Mouse (Mus musculus): ENCODE measurements around the gene Nudt19. TPM values are rescaled to one million over a fixed set of nuclear protein-coding genes. Genes with fewer than 3 reads are reported as not detected.

Gene Nudt19
- polyA plus RNA-seq (2017; shearing (Covaris generic)): 56.6 TPM

GRCm38 (mm10) chr7:35556205-35556603 is at the start of gene Nudt19:
Nudt19 (minus strand) TSS chr7:35556304.

GRCm38 (mm10) chr7:35586055-35586905 is 30.2 kb upstream of the Nudt19 start, which contains the start of gene Ankrd27:
Ankrd27 (plus strand) TSS chr7:35586244.

GRCm38 (mm10) chr7:35585191-35586054 is 29.3 kb upstream of the Nudt19 start, which contains the start of gene Rgs9bp:
Rgs9bp (minus strand) TSS chr7:35585582.

GRCm38 (mm10) chr7:35537562-35537961 is 18.5 kb downstream of the Nudt19 start, which contains the start of gene Tdrd12:
Tdrd12 (minus strand) TSS chr7:35537745.

Other genes with a start within 250 kb of the Nudt19 start
- gene Gpatch1, start 237.9 kb downstream of the Nudt19 start, polyA plus RNA-seq (2017; shearing (Covaris generic)): 21.9 TPM
- gene Rhpn2, start 222.1 kb downstream of the Nudt19 start, polyA plus RNA-seq (2017; shearing (Covaris generic)): 0.12 TPM
- 32.4 TPM for gene Faap24, start 159.5 kb downstream of the Nudt19 start, polyA plus RNA-seq (2017; shearing (Covaris generic))
- 15.5 TPM for gene Cep89, start 159.3 kb downstream of the Nudt19 start, polyA plus RNA-seq (2017; shearing (Covaris generic))
- gene Slc7a9, start 107.5 kb downstream of the Nudt19 start, polyA plus RNA-seq (2017; shearing (Covaris generic)): not detected
- gene Tdrd12, start 18.6 kb downstream of the Nudt19 start, polyA plus RNA-seq (2017; shearing (Covaris generic)): not detected
- gene Rgs9bp, start 29.3 kb upstream of the Nudt19 start, polyA plus RNA-seq (2017; shearing (Covaris generic)): not detected
- 73.5 TPM for gene Ankrd27, start 29.9 kb upstream of the Nudt19 start, polyA plus RNA-seq (2017; shearing (Covaris generic))
- gene Pdcd5, start 91.2 kb upstream of the Nudt19 start, polyA plus RNA-seq (2017; shearing (Covaris generic)): 80.6 TPM
- gene Dpy19l3, start 198.2 kb upstream of the Nudt19 start, polyA plus RNA-seq (2017; shearing (Covaris generic)): 59.2 TPM
- gene Zfp507, start 246.7 kb upstream of the Nudt19 start, polyA plus RNA-seq (2017; shearing (Covaris generic)): 23.6 TPM